ENCODE assay signal across 10 mouse cellular contexts in the genomic region with DNA sequence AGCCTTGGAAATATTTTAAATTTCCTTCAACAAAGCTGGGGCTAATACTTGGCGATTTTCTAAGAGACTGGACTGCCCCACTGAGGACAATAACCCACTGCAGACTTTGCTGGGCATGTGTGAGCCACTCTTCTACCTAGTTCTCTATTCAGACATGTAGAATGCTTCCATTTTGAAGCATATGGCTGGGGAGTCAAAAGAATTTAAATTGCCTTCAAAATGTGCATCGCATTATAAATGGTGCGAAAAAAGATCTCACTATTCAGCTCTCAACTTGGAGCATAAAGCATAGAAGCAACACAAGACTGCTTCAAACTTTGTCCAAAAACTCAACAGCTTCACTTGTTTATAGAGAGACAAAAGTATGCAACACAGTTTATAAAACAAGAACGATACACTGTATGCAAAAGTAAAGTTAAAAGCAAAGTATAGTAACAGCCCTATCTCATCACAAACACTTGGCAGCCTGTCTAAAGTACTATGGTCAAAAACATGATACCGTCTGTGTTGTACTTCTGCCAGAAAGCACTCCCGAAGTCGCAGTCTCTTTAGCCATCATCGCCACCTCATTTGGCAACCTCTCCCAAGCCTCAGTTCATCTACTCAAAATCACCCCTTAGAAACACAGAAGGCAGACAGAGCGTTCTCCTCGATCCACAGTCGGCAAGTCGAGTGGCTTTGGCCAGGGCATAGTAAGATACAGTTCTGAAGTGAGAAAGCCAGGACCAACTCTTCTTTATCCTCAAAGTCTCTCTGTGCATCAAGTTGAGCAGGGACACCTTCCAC.
DNase-seq lines count a peak whose midpoint lies in the region; ATAC-seq lines count a peak whose summit lies in the region.
"Had no signal": no experiment of that assay in that cellular context is flagged by ENCODE, and none has a peak within 500 bp of the region (broad histone marks: within the 10 kb centered on the region; RNA-seq: fewer than 3 reads in every experiment).

No protein-coding gene starts in this region.

- H3K9ac ChIP-seq in forebrain, embryonic 12.5 days = no peak overlapping the region
- H3K9ac ChIP-seq in limb, embryonic 13.5 days = no peak overlapping the region
- H3K9ac ChIP-seq in stomach, embryonic 16.5 days (ENCODE audit: low read length) = no peak overlapping the region

- peaks cover 36% of the 10 kb centered on the region for H3K4me1 ChIP-seq in forebrain, embryonic 12.5 days
- peaks cover 42% of the 10 kb centered on the region for H3K4me1 ChIP-seq in forebrain, embryonic 10.5 days
- peaks cover 66% of the 10 kb centered on the region for H3K4me1 ChIP-seq in limb, embryonic 13.5 days
- H3K4me1 ChIP-seq in limb, embryonic 10.5 days = 0 out of 2 replicates have a peak, but pooled peaks cover 8% of the 10 kb centered on the region
- H3K4me1 ChIP-seq in stomach, embryonic 16.5 days (ENCODE audit: control insufficient read depth, insufficient read depth, low read length) = peaks cover 62% of the 10 kb centered on the region

- intact Hi-C loops in heart, postnatal 36 days (cut with DNase I) = loop anchor here (1.0 to 5.0 kb wide), 4 partner anchors 27 to 1260 kb away; no protein-coding TSS in a partner anchor

- no peaks in the 10 kb centered on the region for H3K27me3 ChIP-seq in forebrain, embryonic 12.5 days
- H3K27me3 ChIP-seq in forebrain, embryonic 10.5 days (ENCODE audit: poor library complexity, severe bottlenecking) = no peaks in the 10 kb centered on the region
- H3K27me3 ChIP-seq in limb, embryonic 13.5 days = no peaks in the 10 kb centered on the region
- no peaks in the 10 kb centered on the region for H3K27me3 ChIP-seq in limb, embryonic 10.5 days (ENCODE audit: low read depth, poor library complexity, severe bottlenecking)
- H3K27me3 ChIP-seq in stomach, embryonic 16.5 days (ENCODE audit: control insufficient read depth, insufficient read depth, low read length) = no peaks in the 10 kb centered on the region

- no peak overlapping the region for H3K4me2 ChIP-seq in forebrain, embryonic 12.5 days
- no peak overlapping the region; the same call in 1 of the 2 replicates for H3K4me2 ChIP-seq in limb, embryonic 13.5 days (replicated peaks)
- peak overlapping the region; percentile 15; the same call in 1 of the 2 replicates for H3K4me2 ChIP-seq in stomach, embryonic 16.5 days (ENCODE audit: low read depth, low read length)

- no peaks in the 10 kb centered on the region for H3K36me3 ChIP-seq in forebrain, embryonic 12.5 days (replicated peaks)
- no peaks in the 10 kb centered on the region for H3K36me3 ChIP-seq in forebrain, embryonic 10.5 days (replicated peaks)
- no peaks in the 10 kb centered on the region for H3K36me3 ChIP-seq in limb, embryonic 13.5 days
- H3K36me3 ChIP-seq in limb, embryonic 10.5 days = no peaks in the 10 kb centered on the region
- no peaks in the 10 kb centered on the region for H3K36me3 ChIP-seq in stomach, embryonic 16.5 days (ENCODE audit: control insufficient read depth, insufficient read depth, low read length)
- H3K36me3 ChIP-seq: midbrain, embryonic 10.5 days had no signal

- H3K4me3 ChIP-seq in forebrain, embryonic 12.5 days (replicated peaks) = no peak overlapping the region
- H3K4me3 ChIP-seq in forebrain, embryonic 10.5 days = no peak overlapping the region
- H3K4me3 ChIP-seq in limb, embryonic 13.5 days = no peak overlapping the region
- H3K4me3 ChIP-seq in limb, embryonic 10.5 days = no peak overlapping the region
- no peak overlapping the region for H3K4me3 ChIP-seq in stomach, embryonic 16.5 days (replicated peaks; ENCODE audit: low read length)
- H3K4me3 ChIP-seq: midbrain, embryonic 10.5 days had no signal

- peak overlapping the region; percentile 42; the same call in 1 of the 2 replicates for H3K27ac ChIP-seq in forebrain, embryonic 12.5 days
- no peak overlapping the region for H3K27ac ChIP-seq in forebrain, embryonic 10.5 days
- peak overlapping the region; percentile 61; the same call in 1 of the 2 replicates for H3K27ac ChIP-seq in limb, embryonic 13.5 days
- H3K27ac ChIP-seq in limb, embryonic 10.5 days = no peak overlapping the region
- H3K27ac ChIP-seq in stomach, embryonic 16.5 days (ENCODE audit: low read length) = peak overlapping the region; percentile 69
- H3K27ac ChIP-seq: midbrain, embryonic 10.5 days had no signal

- H3K9me3 ChIP-seq in forebrain, embryonic 12.5 days = no peaks in the 10 kb centered on the region
- H3K9me3 ChIP-seq in forebrain, embryonic 10.5 days = no peaks in the 10 kb centered on the region
- H3K9me3 ChIP-seq in limb, embryonic 13.5 days = no peaks in the 10 kb centered on the region
- H3K9me3 ChIP-seq in limb, embryonic 10.5 days (replicated peaks) = no peaks in the 10 kb centered on the region
- H3K9me3 ChIP-seq in stomach, embryonic 16.5 days (replicated peaks; ENCODE audit: control insufficient read depth, low read length) = no peaks in the 10 kb centered on the region
- H3K9me3 ChIP-seq: midbrain, embryonic 10.5 days had no signal

- DNase-seq in forebrain, embryonic 10.5 days (ENCODE audit: extremely low spot score, low spot score) = no peak
- no peak for DNase-seq in limb, embryonic 10.5 days (ENCODE audit: low spot score)
- peak; percentile 29 to 38 for DNase-seq in heart, postnatal 36 days
- DNase-seq in urinary bladder, postnatal 14 days (ENCODE audit: low spot score) = no peak
- DNase-seq in B cell, adult 2 months = no peak
- DNase-seq: embryo, embryonic 11 days had no signal

- WGBS in forebrain, embryonic 12.5 days = 70% methylated on average over 12 of the region's 12 CpGs
- WGBS in forebrain, embryonic 10.5 days = 89% methylated on average over 12 of the region's 12 CpGs
- WGBS in limb, embryonic 13.5 days = 67% methylated on average over 12 of the region's 12 CpGs
- WGBS in limb, embryonic 10.5 days = 89% methylated on average over 12 of the region's 12 CpGs
- 53% methylated on average over 12 of the region's 12 CpGs for WGBS in stomach, embryonic 16.5 days

- no peak for ATAC-seq in forebrain, embryonic 12.5 days (ENCODE audit: low FRiP score)
- no peak for ATAC-seq in limb, embryonic 13.5 days (ENCODE audit: low FRiP score, low read depth)
- ATAC-seq in stomach, embryonic 16.5 days (ENCODE audit: insufficient read depth, low FRiP score) = no peak

Comparison
In these comparisons a context has a peak if more than half of its experiments do, and no peak if none do; other contexts are left out.
1. H3K27ac ChIP-seq: peak in forebrain, embryonic 12.5 days (single experiment), limb, embryonic 13.5 days (single experiment) and stomach, embryonic 16.5 days (single experiment); none in forebrain, embryonic 10.5 days (single experiment) and limb, embryonic 10.5 days (single experiment).
2. DNase-seq: peak in heart, postnatal 36 days (2 of 2); none in forebrain, embryonic 10.5 days (single experiment), limb, embryonic 10.5 days (single experiment), urinary bladder, postnatal 14 days (single experiment) and B cell, adult 2 months (0 of 2).